Mouse (Mus musculus) brain, embryonic 18.5 days (tissue): ENCODE data around the gene Cdh23.

Experiments
- DNase-seq: peaks from one replicate; pipeline ENCODE4 v3.0.0-alpha.2; 2012; ENCODE audit warnings: low read depth, low spot score

Gene Cdh23

DNA sequence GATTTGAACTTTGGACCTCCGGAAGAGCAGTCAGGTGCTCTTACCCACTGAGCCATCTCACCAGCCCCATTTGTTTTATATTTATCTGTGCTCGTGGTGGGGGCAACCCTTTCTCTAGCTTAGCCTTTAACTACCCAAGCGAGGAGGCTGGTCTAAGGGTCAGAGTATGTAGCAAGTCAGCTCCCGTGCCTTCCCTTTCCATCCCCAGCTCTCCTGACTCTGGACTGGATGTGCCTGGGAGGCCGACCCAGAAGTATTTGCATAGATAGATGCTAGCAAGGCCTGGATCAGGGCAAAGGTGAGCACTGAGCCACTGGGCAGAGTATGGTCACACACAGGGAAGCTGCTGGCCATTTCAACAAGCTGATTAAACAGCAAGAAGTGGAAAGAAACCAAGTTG lies 12.5 kb upstream of the Cdh23 start:
- DNase-seq = no peak

DNA sequence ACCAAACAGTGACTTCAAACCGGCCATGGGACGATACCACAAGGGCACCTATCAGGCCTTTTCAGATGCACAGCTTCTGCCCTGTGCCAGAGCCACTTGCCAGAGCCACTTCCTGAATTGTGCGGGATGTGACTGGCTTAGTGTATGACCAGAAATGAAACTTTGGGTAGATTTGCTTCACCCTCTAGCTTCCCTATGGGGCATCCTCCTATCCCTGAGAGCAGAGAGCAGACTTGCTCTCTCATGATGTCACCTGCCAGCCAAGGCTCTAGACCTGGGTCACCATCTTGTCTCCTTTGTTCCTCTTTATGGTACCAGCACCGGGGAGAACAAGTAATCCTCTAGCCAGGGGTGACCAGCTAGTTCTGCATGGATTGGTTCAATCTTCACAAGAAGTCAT lies 10.0 kb upstream of the Cdh23 start:
- DNase-seq = no peak

DNA sequence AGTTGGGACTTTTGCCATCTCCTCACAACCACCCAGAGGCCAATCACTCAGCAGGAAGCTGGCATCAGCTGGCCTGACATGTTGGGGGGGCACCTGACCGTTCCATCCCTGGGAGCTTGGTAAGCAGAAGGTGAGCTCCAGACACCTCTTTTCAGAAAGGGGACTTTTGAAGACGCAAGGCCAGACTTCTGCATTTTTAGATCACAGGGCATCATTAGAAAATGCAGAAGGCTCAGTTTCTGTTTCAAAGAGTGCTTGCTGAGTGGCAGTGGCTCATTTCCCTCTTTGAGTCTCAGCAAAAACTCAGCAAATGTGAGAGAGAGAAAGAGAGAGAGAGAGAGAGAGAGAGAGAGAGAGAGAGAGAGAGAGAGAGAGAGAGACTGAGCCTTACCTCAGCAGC lies 8.8 kb upstream of the Cdh23 start:
- no peak for DNase-seq

DNA sequence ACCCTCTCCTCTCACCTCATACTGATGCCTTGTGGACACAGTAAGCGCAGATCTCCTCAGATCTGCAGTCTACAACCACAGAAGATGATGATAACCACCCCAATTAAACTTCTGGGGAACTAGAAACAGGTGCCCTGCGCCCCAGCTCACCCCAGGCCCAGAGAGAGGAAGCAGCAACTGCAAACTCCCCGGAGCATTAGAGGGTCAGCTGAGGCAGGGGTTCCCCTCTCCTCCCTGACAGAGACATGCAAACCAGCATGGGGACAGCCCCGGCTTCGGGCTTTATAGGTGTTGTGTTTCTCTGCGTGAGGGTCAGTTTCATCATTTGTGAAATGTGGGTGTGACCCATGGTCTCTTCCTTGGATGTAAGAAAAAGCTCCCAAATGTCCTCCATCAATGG lies 1.5 kb upstream of the Cdh23 start:
- DNase-seq = no peak

DNA sequence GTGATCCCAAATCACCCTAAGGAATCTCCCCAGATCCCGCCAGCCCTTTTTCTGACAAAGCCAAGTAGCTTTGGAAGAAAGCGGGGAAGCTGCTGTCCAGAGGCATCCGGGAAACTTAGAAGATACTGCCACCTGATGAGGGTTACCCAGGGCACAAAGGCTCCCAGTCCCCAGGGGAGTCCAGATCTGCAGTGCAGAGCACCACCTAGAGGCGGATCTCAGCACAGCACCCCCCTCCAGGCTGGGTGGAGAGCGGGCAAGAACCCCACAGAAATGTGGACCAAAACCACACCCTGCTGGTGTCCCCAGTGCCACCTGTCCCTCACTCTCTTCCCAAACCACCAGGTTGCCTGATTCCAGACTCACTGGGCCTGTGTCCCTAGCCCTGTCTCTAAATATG lies 685 bp upstream of the Cdh23 start:
- DNase-seq = no peak

DNA sequence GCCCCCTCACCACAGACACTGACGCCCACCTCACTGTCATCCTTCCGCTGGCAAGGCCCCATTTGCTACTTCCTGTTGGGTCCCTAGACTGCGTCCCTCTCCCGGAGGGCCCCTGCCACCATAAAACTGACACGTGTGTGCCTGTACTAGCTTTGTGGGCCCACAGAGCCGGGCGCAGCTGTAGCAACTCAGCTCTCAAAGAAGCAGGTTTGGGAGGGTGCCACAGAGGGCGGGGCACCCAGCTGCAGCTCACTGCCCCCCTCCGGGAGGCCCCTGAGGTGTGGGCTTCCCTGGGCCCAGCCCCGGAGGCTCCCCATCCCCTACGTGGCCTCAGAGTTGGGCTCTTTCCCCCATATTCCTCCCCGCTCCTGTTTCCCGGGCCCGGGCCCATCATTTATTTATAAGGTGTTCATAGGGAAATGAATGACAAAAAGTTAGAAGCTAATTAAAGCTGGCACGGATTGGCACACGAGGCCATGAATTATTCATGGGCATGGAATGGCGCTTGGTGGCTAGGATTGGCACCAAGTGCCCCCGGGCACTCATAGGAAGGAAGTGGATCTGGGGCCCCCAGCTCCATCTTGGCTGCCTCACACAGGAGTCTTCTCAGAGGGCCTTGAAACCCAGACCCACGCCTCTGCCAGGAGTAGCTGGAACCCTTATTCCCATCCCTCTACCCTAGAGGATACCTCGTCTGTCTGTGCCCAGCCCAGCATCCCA lies 4.5 kb downstream of the Cdh23 start:
- DNase-seq = no peak

DNA sequence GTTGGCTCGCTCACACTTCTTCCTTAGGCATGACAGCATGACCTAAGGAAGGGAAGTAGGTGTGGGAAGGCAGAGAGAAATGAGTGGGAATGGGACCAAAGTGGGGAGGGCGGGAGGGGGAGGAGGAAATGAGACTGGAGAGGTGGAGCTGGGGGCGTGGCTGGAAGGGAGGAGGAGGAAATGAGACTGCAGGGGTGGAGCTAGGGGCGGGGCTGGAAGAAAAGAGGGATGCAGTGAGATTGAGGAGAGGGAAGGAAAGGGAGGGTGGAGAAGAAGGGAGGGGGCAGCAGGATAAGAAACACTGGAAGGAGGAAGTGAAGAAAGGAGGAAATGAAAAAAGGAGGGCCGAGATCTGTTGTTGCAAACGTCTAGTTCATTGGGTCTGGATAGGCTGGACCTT lies 5.3 kb downstream of the Cdh23 start:
- DNase-seq = no peak

DNA sequence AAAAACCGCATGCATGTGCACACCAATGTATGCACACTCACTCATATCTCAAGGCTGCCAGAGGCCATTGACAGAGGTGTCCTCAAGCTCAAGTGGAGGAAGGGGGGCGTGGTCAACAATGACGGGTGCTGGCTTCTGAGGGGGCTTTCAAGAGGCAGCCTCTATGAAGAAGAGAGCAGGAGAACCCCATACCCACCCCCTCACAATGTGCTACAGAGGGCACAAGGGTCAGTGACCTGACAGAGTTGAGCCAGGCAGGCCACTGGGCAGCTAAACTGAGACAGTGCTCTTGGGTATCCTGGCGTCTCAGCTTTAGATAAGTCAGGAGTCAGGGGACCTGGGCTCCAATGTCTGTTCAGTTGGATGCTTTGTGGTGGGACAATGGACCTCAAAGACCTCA lies 6.9 kb downstream of the Cdh23 start:
- no peak for DNase-seq

DNA sequence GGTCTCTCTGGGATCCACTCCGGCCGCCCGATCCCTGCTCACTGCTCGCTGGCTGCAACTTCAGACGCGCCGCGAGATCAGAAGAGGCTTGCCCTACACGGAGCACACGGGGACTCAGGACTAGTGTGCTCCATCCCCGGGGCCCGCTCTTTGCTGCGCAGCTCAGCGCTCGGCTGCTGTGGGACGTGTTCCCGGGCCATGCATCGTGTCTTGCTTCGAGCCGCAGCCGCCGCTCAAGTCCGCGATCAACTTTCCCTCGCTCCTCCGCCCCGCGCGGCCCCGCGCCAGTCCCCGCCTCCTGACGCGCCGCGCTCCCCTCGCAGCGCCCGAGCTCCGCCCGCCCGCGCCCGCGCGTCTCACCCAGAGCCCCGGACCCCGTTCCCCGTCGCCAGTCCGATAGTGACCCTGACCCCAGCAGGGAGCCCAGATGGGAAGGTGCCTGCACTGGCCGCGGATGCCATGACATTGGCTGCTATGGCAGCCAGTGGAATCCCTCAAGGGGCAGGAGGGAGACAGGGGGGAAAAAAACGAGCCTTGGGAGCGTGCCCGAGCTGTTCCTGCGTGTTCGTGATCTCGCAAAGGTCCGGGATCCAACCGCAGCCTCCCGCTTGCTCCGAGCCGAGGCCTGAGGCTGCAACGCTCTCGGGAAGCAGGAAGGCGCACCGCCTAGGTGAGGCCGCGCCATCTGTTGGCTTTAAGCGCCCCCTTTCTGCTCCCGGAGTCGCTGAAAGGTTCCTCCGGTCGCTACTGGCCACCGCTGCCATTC lies 9.1 kb downstream of the Cdh23 start:
- DNase-seq = no peak

DNA sequence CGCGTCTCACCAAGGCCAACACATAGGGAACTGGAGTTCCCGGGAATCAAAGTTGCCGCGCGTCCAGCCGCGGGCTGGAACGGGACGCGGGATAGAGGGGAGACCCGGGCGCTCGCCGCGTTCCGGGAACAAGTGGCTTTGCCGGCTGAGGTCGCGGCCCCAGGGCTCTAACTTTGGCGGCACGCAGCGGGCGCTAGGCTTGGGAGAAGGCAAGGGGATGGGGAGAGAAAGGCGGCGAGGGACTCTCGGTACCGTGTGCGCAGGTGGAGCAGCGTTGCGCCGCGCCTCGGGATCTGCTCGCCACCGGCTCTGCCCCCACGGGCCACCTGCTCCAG lies 9.7 kb downstream of the Cdh23 start:
- no peak for DNase-seq

DNA sequence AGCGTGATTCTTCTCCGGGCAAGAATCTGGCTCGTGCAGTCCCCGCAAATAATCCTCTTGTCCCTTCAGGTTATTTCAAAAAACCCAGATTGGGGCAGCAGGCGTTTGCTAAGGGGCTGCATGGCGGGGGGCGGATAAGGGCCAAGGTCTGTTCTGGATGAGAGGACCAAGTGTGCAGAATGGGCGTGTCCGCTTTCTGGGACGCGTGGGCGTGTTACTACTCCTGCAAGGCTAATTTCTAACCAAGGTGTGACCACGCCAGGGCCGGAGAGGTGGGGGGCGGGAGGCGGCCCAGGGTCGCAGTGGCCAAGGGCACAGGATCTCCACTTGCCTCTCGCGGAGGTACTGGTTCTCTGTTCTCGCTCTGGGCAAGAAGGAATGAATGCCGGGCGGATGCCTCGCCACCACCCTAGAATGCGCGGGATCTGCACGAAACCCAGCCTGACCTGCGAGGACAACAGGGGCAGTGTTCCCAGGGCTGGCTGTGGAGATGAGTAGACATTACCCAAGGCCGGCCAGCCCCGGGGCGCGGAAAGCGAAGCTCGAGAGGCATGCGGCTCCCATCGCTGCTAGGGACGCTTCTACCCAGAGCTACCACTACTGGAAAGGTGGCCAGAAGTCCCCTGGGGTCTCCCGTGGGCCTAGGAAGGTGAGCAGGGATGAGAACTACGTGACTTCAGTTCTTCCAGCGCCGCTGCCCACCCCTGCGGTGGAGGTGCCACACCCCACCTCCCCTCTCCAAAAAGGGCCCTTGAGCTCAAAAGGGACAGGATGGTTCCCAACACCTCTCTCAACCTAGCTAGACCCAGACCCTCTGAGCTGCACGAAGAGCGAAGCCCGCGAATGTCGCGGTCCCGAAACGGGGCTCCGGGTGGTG lies 10.3 kb downstream of the Cdh23 start:
- DNase-seq = no peak

DNA sequence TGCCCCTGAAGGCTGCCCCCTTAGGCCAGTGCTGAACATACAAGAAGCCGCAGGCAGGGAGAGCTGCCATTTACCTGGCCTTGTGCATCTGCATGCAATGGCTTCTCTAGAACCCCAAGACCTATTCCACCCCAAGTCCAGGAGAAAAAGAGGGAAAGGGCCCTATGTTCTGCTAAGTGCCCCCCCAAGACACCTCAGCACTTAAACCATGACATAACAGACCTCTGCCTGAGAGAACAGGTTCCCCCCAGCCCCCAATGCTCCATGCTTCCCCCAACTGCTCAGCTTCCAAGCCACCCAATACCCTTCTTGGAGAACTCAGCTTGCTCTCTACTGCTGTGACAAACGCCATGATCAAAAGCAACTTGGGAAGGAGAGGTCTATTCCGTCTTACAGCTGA lies 17.4 kb downstream of the Cdh23 start:
- no peak for DNase-seq

DNA sequence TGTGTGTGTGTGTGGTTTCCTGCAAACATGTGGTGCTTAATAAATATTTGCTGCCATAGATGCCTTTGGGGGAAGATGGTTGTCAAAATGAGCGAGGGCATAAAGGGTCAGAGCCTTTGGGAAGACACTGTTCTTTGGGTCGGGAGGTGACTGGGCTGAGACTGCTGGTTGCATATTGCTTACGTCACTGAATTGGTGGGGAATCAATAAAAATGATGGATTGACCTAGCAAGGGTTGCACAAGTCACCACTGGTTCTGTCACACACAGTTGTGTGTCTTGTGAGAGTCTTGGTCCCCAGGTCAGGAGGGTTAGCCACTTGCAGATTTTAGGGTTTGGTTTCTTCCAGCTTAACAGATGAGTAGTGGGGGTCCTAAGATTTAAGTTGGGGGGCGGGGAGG lies 19.0 kb downstream of the Cdh23 start:
- no peak for DNase-seq

DNA sequence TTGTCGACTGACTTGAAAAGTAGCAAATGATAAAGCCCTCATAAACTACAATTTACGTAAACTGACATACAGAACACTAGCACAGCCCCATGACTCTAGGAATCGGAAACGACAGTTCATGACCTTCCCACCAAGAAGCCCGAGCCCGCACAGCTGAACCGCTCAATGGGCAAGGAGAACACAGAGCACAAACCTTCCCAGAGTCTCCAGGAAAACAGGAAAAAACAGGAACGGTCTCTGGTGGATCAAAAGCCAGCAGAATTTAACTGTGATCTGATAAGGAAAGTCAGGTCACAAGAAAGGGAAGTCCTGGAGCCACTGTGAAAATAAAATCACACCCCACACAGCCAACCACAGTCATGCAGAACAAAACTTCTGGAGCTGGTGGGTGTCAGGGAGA lies 26.1 kb downstream of the Cdh23 start:
- no peak for DNase-seq

DNA sequence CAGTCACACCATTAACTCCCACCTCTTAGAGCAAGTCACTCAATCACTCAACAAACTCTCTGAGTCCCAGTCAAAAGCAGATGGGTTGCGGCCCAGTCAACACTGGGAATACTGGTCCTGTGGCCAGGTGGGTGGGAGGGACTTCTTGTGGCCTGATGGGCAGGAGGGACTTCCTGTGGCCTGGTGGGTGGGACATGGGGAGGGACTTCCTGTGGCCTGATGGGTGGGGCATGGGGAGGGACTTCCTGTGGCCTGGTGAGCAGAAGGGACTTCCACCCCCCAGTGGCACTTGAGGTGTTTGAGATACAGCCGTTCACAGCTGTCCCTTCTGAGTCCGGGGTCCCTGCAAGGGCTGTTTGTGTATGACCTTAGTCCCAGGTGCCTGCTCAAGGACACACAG lies 27.7 kb downstream of the Cdh23 start:
- no peak for DNase-seq

DNA sequence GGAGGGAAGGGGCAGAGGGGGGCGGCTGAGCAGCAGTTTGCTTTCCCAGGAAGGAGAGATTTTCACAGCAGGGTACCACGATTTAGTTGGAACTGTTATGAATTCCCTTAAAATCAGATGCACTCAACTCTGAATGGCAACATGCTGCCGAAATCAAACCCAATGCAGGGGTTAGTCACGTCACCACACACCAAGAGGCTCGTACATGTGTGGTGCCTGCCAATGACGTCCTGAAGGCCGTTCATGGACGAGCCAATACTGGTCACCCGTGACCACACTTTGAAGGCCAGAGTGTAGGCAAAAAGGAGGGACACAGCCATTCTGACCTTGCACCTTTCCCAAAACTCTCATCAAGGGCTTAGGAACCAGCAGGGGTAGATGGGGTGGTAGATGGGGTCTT lies 35.3 kb downstream of the Cdh23 start:
- DNase-seq = no peak

DNA sequence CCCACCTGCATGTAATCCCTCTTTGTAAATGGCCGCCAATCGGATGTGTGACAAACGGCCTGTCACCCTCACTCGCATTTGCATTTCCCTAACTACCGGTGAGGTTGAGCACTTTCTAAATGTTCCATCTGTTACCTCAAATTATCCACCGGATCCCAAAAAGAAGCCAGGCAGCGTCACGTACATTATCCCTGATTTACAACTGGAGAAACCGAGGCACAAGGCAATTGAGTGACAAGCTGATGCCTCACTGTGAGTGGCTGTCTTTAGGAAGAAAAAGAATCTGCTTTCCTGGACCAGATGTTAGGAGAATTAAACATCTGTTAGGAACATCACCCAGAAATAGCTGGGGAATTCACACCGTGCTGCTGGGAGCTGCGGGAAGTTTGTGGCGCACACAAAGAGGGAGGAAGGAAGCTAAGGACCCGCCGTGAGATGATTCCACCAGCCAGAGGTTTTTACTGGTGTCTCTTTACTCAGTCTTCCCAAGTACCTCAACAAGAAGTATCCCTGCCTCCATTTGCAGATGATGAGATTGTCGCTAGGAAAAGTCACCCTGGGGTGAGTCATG lies 36.8 kb downstream of the Cdh23 start:
- DNase-seq = no peak

DNA sequence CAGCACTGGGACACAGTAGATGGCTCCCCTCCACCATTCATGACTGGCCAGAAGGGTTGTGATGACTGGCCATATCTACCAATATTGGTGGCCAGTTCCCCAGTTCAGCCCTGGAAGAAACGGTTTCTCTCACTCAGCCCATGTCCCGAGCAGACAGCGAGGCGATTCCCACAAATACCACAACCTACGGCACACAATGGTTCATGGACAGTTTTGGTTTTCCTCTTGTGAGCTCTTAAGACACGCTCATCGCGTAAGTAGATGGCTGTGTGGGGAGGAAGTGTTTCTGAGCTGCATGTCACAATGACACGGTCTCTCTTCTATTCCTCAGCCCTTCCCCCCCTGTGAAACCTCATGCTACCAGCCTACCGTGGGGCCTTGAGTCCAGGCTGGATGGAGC lies 38.1 kb downstream of the Cdh23 start:
- DNase-seq = no peak

DNA sequence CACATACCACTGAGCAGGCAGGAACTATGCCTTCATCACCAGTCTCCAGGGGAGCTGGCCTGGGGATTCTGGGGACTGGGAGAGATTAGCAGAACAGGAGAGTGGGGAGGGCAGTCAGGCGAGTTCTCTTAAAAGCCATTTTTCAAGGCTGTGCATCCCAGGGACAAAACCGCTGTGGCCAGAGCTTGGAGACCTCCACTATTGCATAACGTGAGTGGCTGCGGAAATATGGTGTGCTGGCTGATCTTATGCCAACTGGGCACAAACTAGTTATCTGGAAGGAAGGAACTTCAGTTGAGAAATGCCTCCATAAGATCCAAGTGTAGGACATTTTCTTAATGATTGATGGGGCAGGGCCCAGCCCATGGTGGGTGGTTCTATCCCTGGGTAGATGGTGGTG lies 42.6 kb downstream of the Cdh23 start:
- no peak for DNase-seq

DNA sequence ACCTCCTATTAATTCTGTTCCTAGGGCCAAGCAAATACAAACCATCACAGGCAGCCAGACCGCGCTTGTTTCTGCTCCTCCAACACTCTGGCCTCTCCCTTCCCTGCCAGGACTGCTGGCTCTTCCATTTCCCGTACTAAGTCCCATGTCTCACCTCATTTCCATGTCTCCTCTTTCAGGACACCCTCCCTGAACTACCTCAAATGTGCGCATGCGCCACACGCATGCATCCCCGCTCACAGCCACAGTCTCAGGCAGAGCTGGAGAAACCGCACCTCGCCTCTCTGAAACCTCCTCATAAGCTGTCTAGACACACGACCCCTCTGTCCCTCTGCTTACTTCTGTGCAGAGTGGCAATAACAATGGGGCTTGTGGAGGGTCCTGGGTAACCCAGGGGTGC lies 43.2 kb downstream of the Cdh23 start:
- no peak for DNase-seq

DNA sequence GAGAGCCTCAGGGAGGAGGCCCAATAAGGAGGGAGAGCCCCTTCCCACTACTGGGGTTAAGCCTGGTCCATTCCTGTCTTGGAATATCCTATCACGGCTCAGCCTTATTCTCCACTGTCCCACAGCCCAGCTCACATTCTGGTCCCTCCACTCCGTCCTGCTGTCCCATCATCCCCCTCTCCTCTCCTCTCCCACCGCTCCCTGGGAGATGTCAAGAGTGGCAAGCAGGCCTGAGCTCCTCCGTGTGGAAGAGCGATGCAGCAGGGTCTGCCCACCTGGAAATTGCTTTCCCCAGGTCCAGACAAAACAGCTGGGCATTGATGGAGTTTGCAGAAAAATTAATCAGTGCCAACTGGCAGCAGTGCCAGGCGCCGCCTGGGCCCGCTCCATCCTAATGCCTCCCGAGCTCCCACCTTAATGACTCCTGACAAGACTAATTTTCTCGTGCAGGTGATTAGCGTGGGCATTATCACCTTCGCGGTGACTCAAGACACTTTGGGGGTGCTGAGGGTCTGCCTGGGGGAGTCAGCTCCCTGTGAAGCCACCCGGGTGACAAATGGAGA lies 52.1 kb downstream of the Cdh23 start:
- no peak for DNase-seq

DNA sequence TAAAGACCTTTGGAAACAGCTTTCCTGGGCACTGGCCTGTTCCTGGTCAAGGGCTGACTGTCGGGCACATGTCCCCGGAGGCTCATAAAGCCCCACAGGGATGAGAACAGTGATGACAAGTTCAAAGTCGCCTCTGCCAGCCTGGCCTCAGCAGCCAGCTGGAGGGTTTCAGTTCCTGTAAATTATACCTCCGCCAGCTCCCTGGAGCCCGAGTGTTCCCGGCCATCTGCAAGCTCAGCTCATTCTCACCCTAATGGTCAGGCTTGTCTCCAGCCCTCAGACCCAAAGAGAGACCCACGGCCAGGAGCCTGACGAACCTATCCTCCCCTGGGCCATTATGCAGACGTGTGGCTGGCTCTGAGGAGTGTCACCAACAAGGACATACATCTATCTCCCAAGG lies 57.0 kb downstream of the Cdh23 start:
- DNase-seq = no peak
